Mouse (Mus musculus): ENCODE data around the gene Birc5. TPM values are rescaled to one million over a fixed set of nuclear protein-coding genes. Genes with fewer than 3 reads are reported as not detected.

Birc5 gene
- total RNA-seq, 2 experiments from 2014 or later, result 0.23 to 0.84 TPM

- DNase-seq, result no peak
Measured at GRCm38 (mm10) chr11:117855360-117855759, 6.3 kb downstream of the Birc5 start.

- DNase-seq, result no peak
Measured at GRCm38 (mm10) chr11:117855975-117856374, 6.9 kb downstream of the Birc5 start.

GRCm38 (mm10) chr11:117857462-117857861, 8.4 kb downstream of the Birc5 start:
- DNase-seq, result no peak

GRCm38 (mm10) chr11:117858392-117858791, 9.3 kb downstream of the Birc5 start:
- DNase-seq, result no peak

- DNase-seq, result no peak
Measured at GRCm38 (mm10) chr11:117860601-117861000, 11.6 kb downstream of the Birc5 start, which contains the start of gene Tmem235. Gene Tmem235 (plus strand): TSS chr11:117860752.

GRCm38 (mm10) chr11:117863174-117863856, 14.3 kb downstream of the Birc5 start:
- DNase-seq, result no peak

- DNase-seq, result no peak
Measured at GRCm38 (mm10) chr11:117864805-117865204, 15.8 kb downstream of the Birc5 start.

GRCm38 (mm10) chr11:117865988-117866387, 16.9 kb downstream of the Birc5 start:
- DNase-seq, result no peak

- peak; percentile 79 to 91 for DNase-seq
Measured at GRCm38 (mm10) chr11:117870688-117871365, 21.8 kb downstream of the Birc5 start.

- DNase-seq, result no peak
Measured at GRCm38 (mm10) chr11:117871376-117871775, 22.3 kb downstream of the Birc5 start.

- DNase-seq, result peak in 1 of 2 experiments; percentile 44
Measured at GRCm38 (mm10) chr11:117871911-117872584, 23.0 kb downstream of the Birc5 start.

- peak; percentile 88 for DNase-seq
Measured at GRCm38 (mm10) chr11:117872861-117873608, 24.0 kb downstream of the Birc5 start, which contains the start of gene Tha1. Gene Tha1 (minus strand): TSS chr11:117873481.

GRCm38 (mm10) chr11:117874419-117874818, 25.4 kb downstream of the Birc5 start:
- DNase-seq, result no peak

- DNase-seq, result no peak
Measured at GRCm38 (mm10) chr11:117875681-117876080, 26.6 kb downstream of the Birc5 start.

- peak; percentile 39 to 42 for DNase-seq
Measured at GRCm38 (mm10) chr11:117877917-117878745, 29.1 kb downstream of the Birc5 start.

- no peak for DNase-seq
Measured at GRCm38 (mm10) chr11:117878892-117879291, 29.8 kb downstream of the Birc5 start.

- DNase-seq, result no peak
Measured at GRCm38 (mm10) chr11:117879676-117880075, 30.6 kb downstream of the Birc5 start.

- no peak for DNase-seq
Measured at GRCm38 (mm10) chr11:117880336-117880976, 31.4 kb downstream of the Birc5 start.

GRCm38 (mm10) chr11:117880977-117881358, 31.9 kb downstream of the Birc5 start:
- DNase-seq, result no peak

GRCm38 (mm10) chr11:117881787-117882186, 32.7 kb downstream of the Birc5 start:
- DNase-seq, result peak; percentile 38 to 59

- DNase-seq, result no peak
Measured at GRCm38 (mm10) chr11:117882208-117882607, 33.2 kb downstream of the Birc5 start.
